Mouse (Mus musculus) G1E-ER4 (cell line): ENCODE data around the gene Sh3pxd2a. TPM values are rescaled to one million over a fixed set of nuclear protein-coding genes. Genes with fewer than 3 reads are reported as not detected.

Experiments
- GATA1 ChIP-seq: IDR thresholded peaks from one replicate; pipeline ENCODE4 v1.8.0; 2012; ENCODE audit warnings: low read length, inconsistent platforms
- polyA plus RNA-seq: library from polyadenylated mRNA; stranded (reverse); fragments of >175 nt; gene quantifications from 2 replicates; pipeline ENCODE4 v1.2.3, GENCODE M21; 2012

The Sh3pxd2a gene
- polyA plus RNA-seq, 1 experiment = not detected

GRCm38 (mm10) chr19:47314076-47314941 lies 149.9 kb downstream of the Sh3pxd2a start:
- TF ChIP-seq GATA1 = no peak

- TF ChIP-seq GATA1 = no peak
Measured at GRCm38 (mm10) chr19:47313387-47314075, 150.7 kb downstream of the Sh3pxd2a start.

DNA sequence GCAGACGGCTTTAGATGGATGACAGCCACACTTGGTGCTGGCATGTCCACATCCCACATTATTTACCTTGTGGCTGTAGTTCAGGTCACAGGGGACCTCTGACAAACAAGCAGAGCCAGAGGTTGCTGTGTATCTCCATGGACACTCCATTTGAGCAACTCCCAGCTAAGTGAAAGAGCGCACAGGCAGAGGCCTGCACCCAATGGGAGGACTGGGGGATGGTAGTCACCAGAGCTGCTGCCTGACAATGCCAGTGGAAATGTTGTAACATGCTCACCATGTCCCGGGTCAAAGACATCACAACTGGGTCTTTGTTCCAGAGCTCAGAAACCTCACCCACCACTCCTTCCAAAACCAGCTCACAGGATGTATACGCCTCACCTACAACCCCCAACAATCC lies 153.0 kb downstream of the Sh3pxd2a start:
- TF ChIP-seq GATA1 = no peak

DNA sequence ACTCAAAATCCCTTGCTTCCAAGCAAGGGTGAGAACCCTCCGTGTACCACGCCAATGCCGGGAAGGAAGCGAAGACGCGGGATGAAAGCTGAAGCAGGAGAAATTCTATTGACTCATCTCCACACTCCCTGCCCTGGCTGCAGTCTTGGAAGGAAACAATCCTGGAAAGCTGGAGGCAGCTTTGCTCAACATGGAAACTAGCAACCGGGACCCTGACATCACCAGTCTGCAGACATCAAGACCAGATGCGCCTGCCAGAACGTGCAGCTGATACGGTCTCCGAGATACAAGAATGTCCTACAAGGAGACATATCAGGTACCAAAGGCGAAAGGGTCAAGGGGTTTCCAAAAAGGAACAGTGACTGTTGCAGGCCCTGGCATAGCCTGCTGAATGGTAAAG lies 154.4 kb downstream of the Sh3pxd2a start:
- no peak for TF ChIP-seq GATA1

- TF ChIP-seq GATA1 = no peak
Measured at GRCm38 (mm10) chr19:47306917-47307315, 157.3 kb downstream of the Sh3pxd2a start.

DNA sequence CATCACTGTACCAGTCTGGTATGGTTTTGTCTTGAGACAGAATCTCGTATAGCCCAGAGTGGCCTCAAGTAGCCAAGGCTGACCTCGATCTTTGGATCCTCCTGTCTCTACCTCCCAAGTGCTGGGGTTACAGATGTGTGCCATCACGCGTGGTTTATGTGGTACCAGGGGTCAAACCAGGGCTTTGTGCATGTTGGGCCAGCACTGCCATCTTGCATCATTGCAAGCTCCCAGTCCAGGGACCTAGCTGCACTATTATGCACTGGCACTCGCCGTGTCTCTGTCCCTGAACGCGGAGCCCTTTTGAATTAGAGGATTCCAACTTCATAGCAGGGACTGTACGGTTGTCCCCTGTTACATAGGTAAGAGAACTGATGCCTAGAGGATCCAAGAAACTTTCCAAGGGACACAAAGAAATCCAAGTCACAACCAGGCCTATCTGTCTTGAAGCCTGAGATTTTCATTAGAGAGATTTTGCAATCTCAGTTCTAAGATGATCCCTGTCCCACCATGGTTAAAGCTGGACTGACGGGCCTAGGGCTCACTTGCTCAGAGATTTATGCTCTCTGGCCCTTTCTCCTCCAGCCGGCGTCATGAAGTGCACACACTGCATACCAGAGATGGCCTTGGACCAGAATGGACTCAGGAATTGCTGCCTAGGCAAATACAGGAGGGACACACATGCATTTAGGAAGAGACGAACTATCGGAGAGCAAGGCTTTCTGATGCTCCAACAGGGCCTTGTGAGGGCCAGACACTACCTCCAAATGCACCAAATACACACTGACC lies 157.9 kb downstream of the Sh3pxd2a start:
- TF ChIP-seq GATA1 = no peak

GRCm38 (mm10) chr19:47305401-47305800 lies 158.8 kb downstream of the Sh3pxd2a start:
- no peak for TF ChIP-seq GATA1

- TF ChIP-seq GATA1 = no peak
Measured at GRCm38 (mm10) chr19:47304170-47304745, 159.9 kb downstream of the Sh3pxd2a start.

GRCm38 (mm10) chr19:47303128-47303527 lies 161.1 kb downstream of the Sh3pxd2a start:
- no peak for TF ChIP-seq GATA1

GRCm38 (mm10) chr19:47302191-47302852 lies 161.9 kb downstream of the Sh3pxd2a start:
- TF ChIP-seq GATA1 = no peak

DNA sequence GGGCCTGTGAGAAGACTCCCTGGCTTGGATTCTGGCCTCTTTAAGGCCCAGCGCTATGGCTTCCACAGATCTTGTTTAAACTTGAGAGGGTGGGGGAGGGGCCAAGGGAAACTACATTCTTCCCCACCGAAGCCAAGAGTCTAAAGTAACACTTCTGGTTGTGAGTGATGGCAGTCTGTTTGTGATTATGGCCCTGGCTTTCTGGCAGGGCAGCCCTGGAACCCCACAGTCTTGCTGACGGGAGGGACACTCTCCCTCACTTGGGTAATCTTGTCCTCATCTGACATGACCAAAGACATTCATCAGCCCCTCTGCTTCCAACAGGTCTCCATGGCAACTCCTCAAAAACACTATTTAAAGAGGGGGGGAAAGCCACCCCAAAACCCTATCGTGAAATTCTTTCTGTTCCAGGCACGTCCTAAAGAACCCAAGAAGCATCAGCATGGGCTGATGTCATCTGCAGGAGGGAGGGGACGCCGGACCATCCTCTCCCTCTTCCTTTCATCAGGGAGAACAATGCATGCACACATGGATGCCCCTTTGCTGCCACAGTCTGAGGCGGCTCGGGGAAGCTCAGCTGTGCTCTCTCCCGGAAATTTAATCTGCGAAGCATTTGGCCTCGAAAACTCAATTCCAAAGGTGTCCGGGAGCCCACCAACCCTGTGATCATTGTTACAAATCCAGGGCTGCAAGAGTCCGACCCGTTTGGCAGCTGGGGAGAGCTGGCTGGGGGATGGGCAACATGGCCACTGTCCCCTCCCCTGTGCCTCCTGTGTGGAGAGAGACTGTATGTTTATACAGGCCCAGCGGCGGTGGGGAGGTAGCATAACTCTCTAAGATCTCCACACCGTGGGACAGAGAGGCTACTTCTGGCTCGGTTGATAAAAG lies 162.7 kb downstream of the Sh3pxd2a start:
- TF ChIP-seq GATA1 = no peak

DNA sequence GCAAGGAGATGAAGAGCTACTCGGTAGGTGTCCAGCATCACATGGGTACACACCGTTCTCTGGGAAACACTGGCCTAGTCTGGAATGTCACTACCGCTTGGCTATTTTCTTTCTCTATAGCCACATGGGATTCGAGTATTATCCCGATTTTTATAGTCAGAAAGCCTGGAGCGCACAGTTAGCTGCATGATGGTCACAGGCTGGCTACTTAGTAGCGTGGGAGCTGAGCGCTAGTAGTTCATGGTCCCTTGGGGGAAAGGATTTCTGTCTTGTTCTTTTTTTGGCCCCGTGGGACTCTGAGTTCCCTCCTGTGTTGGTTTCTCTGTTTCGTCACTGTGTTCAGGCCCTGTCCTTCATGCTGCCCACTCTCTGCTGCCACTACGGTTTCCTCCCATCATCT lies 166.1 kb downstream of the Sh3pxd2a start:
- TF ChIP-seq GATA1 = no peak

- TF ChIP-seq GATA1 = no peak
Measured at GRCm38 (mm10) chr19:47292451-47292951, 171.7 kb downstream of the Sh3pxd2a start.
